Mouse (Mus musculus) cerebellum, adult 2 months (tissue): Measurements from ENCODE around the gene Ankrd11. TPM values are rescaled to one million over a fixed set of nuclear protein-coding genes. Genes with fewer than 3 reads are reported as not detected.

Experiments used
- DNase-seq, 2 experiments: peaks; one replicate each; pipeline ENCODE4 v3.0.0; 2021
- H3K27ac ChIP-seq: fragments of 200-500 bp; 2 replicates; pipeline ENCODE4 v1.5.1; 2012; ENCODE audit warnings: low read length, control low read depth, inconsistent platforms; ENCODE audit not compliant: insufficient read depth
- H3K27me3 ChIP-seq: fragments of 200-500 bp; 2 replicates; pipeline ENCODE4 v1.6.1; 2012; ENCODE audit warnings: inconsistent platforms, mild to moderate bottlenecking, low read length, moderate library complexity; ENCODE audit not compliant: control insufficient read depth, insufficient read depth
- H3K4me1 ChIP-seq: fragments of 200-500 bp; 2 replicates; pipeline ENCODE4 v1.6.1; 2011; ENCODE audit warnings: low read length; ENCODE audit not compliant: control insufficient read depth, insufficient read depth
- H3K4me3 ChIP-seq: fragments of 200-500 bp; replicated peaks from 2 replicates; pipeline ENCODE3; 2011; ENCODE audit warnings: mild to moderate bottlenecking, low read depth, low read length, control low read depth; ENCODE audit not compliant: insufficient read depth
- CTCF ChIP-seq: fragments of 200-500 bp; IDR thresholded peaks from 2 replicates; pipeline ENCODE4 v1.5.1; 2011; ENCODE audit warnings: low read depth, mild to moderate bottlenecking, control low read depth, low read length, moderate library complexity, borderline replicate concordance; ENCODE audit not compliant: insufficient read depth
- POLR2A ChIP-seq: fragments of 200-500 bp; IDR thresholded peaks from 2 replicates; pipeline ENCODE4 v1.6.1; 2011; ENCODE audit warnings: low read length, control low read depth, borderline replicate concordance; ENCODE audit not compliant: insufficient read depth
- WGBS: fragments of 180-500 bp; shearing (Covaris S2); methylation state at CpG from one replicate; pipeline ENCODE4 v1.1.7; 2018; 5-methylcytosine and 5-hydroxymethylcytosine counted together
- polyA plus RNA-seq: library from polyadenylated mRNA; depleted of rRNA; stranded (reverse); fragments of >200 nt; gene quantifications from 2 replicates; pipeline ENCODE4 v1.2.3, GENCODE M21; 2012

Ankrd11 gene
- polyA plus RNA-seq, 1 experiment: 105 TPM

DNA sequence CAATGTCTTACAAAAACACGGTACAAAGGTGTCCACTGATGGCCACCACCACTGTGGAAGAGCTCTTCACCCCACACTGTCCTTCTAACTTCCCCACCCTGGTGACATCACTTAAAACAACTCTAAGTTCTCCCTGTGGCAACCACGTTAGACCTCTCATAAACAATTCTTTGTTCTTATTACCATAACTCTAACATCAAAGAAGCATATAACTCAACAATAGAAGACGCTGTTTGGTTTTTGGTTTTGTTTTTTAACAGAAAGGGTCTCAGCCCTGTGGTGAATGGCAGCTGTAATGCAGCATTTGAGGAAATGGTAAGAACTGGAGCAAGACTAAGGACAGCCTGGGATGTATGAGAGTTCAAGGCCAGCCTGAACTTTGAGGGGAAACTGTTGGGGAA is 16.1 kb downstream of the Ankrd11 start:
- H3K27me3 ChIP-seq: no peaks in the 10 kb centered on the region
- no peak overlapping the region for H3K27ac ChIP-seq
- no peak overlapping the region for H3K4me3 ChIP-seq
- no peak for DNase-seq
- H3K4me1 ChIP-seq: peaks cover 12% of the 10 kb centered on the region
- 78% methylated on average over 3 of the region's 3 CpGs for WGBS
- TF ChIP-seq POLR2A: no peak
- no peak for TF ChIP-seq CTCF

- Histone ChIP-seq H3K27me3 (no peaks in the 10 kb centered on the region), H3K27ac (no peak overlapping the region), H3K4me1 (peaks cover 9% of the 10 kb centered on the region), H3K4me3 (no peak overlapping the region)
- DNase-seq: no peak
- TF ChIP-seq POLR2A: no peak
- no peak for TF ChIP-seq CTCF
- WGBS: 99% methylated on average over 2 of the region's 2 CpGs
Measured at GRCm38 (mm10) chr8:123024226-123024625, 17.9 kb downstream of the Ankrd11 start.

DNA sequence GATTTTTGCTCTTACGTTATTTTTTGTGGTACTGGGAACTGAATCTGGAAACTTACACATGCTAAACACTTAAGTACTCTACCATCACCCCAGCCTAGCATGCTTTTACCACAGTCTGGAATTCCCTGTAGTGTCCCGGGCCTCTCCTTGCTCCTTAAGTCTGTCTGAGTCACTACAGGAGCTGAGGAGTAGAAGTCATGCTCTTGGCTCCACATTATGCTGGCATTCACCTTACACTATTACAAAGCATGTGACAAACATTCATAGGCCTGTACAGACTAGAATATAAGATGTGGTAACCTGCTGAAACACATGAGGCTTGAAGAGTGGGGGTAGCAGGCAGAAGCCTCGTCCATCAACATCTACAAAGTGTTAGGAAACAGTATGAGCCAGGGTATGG is 19.4 kb downstream of the Ankrd11 start:
- no peak overlapping the region for H3K27ac ChIP-seq
- DNase-seq: no peak
- H3K4me1 ChIP-seq: peaks cover 20% of the 10 kb centered on the region
- no peaks in the 10 kb centered on the region for H3K27me3 ChIP-seq
- TF ChIP-seq POLR2A (no peak), CTCF (no peak)
- H3K4me3 ChIP-seq: no peak overlapping the region
- WGBS: 65% methylated on average over 3 of the region's 3 CpGs

DNA sequence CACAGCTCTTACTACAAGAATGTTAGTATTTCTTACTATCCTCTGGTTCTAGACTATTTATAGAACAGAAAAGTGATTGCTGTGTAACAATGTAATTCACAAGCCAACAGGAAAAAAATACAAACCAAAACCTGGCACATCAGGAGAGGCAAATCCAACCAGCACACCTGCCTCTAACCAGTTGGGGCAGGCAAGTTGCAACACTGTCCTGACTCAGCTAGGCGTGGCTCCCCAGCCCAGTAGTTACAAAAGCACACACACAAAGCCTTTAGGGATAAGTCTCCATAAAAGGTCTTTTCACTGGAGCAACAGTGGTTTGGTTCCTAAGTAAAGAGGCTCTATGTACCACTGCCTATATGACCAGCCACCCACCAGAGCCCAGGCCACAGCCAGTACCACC is 20.8 kb downstream of the Ankrd11 start:
- 74% methylated on average over 1 of the region's 1 CpGs for WGBS
- H3K27me3 ChIP-seq: no peaks in the 10 kb centered on the region
- H3K27ac ChIP-seq: no peak overlapping the region
- H3K4me3 ChIP-seq: no peak overlapping the region
- DNase-seq: no peak
- no peak for TF ChIP-seq POLR2A
- peaks cover 22% of the 10 kb centered on the region for H3K4me1 ChIP-seq

- H3K4me1 ChIP-seq: peaks cover 26% of the 10 kb centered on the region
- no peak for DNase-seq
- 47% methylated on average over 2 of the region's 2 CpGs for WGBS
- H3K4me3 ChIP-seq: no peak overlapping the region
- H3K27me3 ChIP-seq: no peaks in the 10 kb centered on the region
- TF ChIP-seq POLR2A (no peak), CTCF (no peak)
- H3K27ac ChIP-seq: no peak overlapping the region
Measured at GRCm38 (mm10) chr8:123020859-123021258, 21.2 kb downstream of the Ankrd11 start.

DNA sequence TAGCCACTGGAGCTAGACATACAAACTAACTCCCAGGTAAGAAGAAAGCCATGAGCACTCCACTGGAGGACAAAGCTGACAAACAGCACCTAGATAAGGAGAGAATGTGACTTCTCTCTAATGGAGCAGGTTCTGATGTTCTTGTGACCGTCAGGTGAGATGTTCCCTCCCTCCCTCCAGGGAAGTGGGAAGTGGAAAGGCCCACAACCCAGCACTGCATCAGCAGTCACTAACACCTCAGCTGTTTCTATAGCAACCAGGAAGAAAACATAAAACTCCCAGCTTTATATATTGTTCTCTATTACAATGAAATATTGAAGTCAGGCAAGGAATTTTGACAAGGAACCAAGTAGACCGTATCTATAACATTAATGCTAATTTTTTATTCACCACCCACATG is 22.0 kb downstream of the Ankrd11 start:
- H3K27ac ChIP-seq: no peak overlapping the region
- H3K4me3 ChIP-seq: no peak overlapping the region
- no peak for TF ChIP-seq CTCF
- TF ChIP-seq POLR2A: no peak
- DNase-seq: no peak
- 62% methylated on average over 2 of the region's 2 CpGs for WGBS
- H3K27me3 ChIP-seq: no peaks in the 10 kb centered on the region
- peaks cover 26% of the 10 kb centered on the region for H3K4me1 ChIP-seq

- Histone ChIP-seq H3K27ac (peak overlapping the region; percentile 4; the same call in 1 of the 2 replicates), H3K27me3 (no peaks in the 10 kb centered on the region), H3K4me3 (no peak overlapping the region), H3K4me1 (peaks cover 36% of the 10 kb centered on the region)
- DNase-seq: peak in 1 of 2 experiments; percentile 27
- TF ChIP-seq CTCF (no peak), POLR2A (no peak)
- 46% methylated on average over 4 of the region's 4 CpGs for WGBS
Measured at GRCm38 (mm10) chr8:123018484-123019164, 23.5 kb downstream of the Ankrd11 start.

- Histone ChIP-seq H3K27ac (no peak overlapping the region), H3K27me3 (no peaks in the 10 kb centered on the region), H3K4me1 (peaks cover 36% of the 10 kb centered on the region), H3K4me3 (no peak overlapping the region)
- no peak for TF ChIP-seq CTCF
- no peak for TF ChIP-seq POLR2A
- no peak for DNase-seq
- 90% methylated on average over 4 of the region's 4 CpGs for WGBS
Measured at GRCm38 (mm10) chr8:123017143-123017542, 24.9 kb downstream of the Ankrd11 start.
